Mouse (Mus musculus) midbrain, embryonic 13.5 days (tissue): ENCODE measurements at regions not wholly inside any gene's neighbourhood (a gene's known extent, or its start where the extent isn't known, plus 50 kb on each side); places are given as distances from the start of the nearest gene placed in this dataset.

Experiments
- ATAC-seq: fragments of 200-750 bp; cut with Nextera tagmentation; 2 replicates; pipeline ENCODE4 v1.8.0; 2017; ENCODE audit warnings: mild to moderate bottlenecking, moderate TSS enrichment, moderate library complexity
- H3K27ac ChIP-seq: fragments of 300-500 bp; sonication (generic); 2 replicates; pipeline ENCODE4 v1.5.1; 2015; ENCODE audit warnings: inconsistent platforms, mild to moderate bottlenecking, moderate library complexity
- H3K27me3 ChIP-seq: fragments of 300-500 bp; sonication (generic); 2 replicates; pipeline ENCODE4 v1.6.1; 2015; ENCODE audit warnings: mild to moderate bottlenecking, inconsistent platforms
- H3K36me3 ChIP-seq: fragments of 300-500 bp; sonication (generic); 2 replicates; pipeline ENCODE4 v1.6.1; 2015; ENCODE audit warnings: mild to moderate bottlenecking, inconsistent platforms
- H3K4me1 ChIP-seq: fragments of 300-500 bp; sonication (generic); replicated peaks from 2 replicates; pipeline ENCODE4 v1.6.1; 2015; ENCODE audit warnings: inconsistent platforms
- H3K4me2 ChIP-seq: fragments of 300-500 bp; sonication (generic); replicated peaks from 2 replicates; pipeline ENCODE4 v1.6.1; 2015; ENCODE audit warnings: moderate library complexity, mild to moderate bottlenecking, inconsistent platforms
- H3K4me3 ChIP-seq: fragments of 300-500 bp; sonication (generic); replicated peaks from 2 replicates; pipeline ENCODE4 v1.5.1; 2015; ENCODE audit warnings: mild to moderate bottlenecking, inconsistent platforms
- H3K9ac ChIP-seq: fragments of 300-500 bp; sonication (generic); replicated peaks from 2 replicates; pipeline ENCODE4 v1.6.1; 2015; ENCODE audit warnings: mild to moderate bottlenecking, inconsistent platforms
- H3K9me3 ChIP-seq: fragments of 300-500 bp; sonication (generic); 2 replicates; pipeline ENCODE4 v1.6.1; 2016; ENCODE audit warnings: mild to moderate bottlenecking, inconsistent platforms
- WGBS: fragments of 180-500 bp; shearing (Covaris S2); methylation state at CpG from one replicate; pipeline ENCODE4 v1.1.7; 2015; 5-methylcytosine and 5-hydroxymethylcytosine counted together

GRCm38 (mm10) chr10:117896911-117897643 is 51.2 kb upstream of the Rap1b start:
- 81% methylated on average over 12 of the region's 12 CpGs for WGBS
- Histone ChIP-seq H3K9ac (no peak overlapping the region), H3K36me3 (no peaks in the 10 kb centered on the region), H3K9me3 (no peaks in the 10 kb centered on the region), H3K4me2 (no peak overlapping the region), H3K27me3 (no peaks in the 10 kb centered on the region), H3K27ac (no peak overlapping the region), H3K4me1 (no peaks in the 10 kb centered on the region), H3K4me3 (no peak overlapping the region)
- no peak for ATAC-seq

DNA sequence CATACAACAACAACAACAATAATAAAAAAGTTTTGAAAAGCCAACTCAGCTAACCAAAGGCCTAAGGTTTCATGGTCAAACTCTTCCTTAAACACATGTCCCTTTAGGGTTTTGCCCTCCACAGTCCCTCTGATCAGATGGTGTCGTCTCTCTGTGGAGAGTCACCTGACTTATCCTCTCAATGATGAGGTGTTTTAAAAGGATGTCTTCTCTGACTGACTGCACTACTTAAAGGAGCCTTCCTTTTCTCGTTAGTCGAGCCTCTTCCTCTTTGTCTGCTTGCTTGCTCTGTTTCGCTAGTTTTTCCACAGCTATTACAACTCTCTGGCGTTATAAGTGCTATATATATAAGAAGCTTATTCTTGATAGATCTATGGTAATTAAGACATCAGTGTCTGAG is 51.9 kb upstream of the Rap1b start:
- Histone ChIP-seq H3K27ac (no peak overlapping the region), H3K4me3 (no peak overlapping the region), H3K9ac (no peak overlapping the region), H3K36me3 (no peaks in the 10 kb centered on the region), H3K4me2 (no peak overlapping the region), H3K4me1 (no peaks in the 10 kb centered on the region), H3K27me3 (no peaks in the 10 kb centered on the region), H3K9me3 (no peaks in the 10 kb centered on the region)
- WGBS: 79% methylated on average over 5 of the region's 5 CpGs
- no peak for ATAC-seq

DNA sequence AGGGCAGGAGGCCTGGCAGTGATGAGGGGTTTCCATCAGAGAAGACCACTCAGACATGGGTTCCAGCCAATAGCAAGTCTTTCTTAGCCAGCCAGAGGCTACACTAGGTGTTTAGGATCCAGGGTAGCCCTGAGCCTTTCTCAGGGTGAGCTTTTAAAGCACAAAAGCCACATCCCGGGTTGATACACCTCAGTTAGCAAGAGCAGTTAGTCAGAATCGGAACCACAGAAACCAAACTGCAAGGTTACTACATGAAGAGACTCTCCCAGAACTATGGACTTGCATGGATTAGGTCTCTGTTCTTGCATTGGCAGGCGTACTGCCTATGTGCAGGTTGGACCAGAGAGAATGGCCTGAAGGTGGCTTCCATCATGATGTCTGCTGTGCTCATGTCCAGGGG is 52.6 kb upstream of the Rap1b start:
- Histone ChIP-seq H3K4me3 (no peak overlapping the region), H3K4me1 (no peaks in the 10 kb centered on the region), H3K9ac (no peak overlapping the region), H3K27ac (no peak overlapping the region), H3K4me2 (no peak overlapping the region), H3K27me3 (no peaks in the 10 kb centered on the region), H3K36me3 (no peaks in the 10 kb centered on the region), H3K9me3 (no peaks in the 10 kb centered on the region)
- no peak for ATAC-seq
- 94% methylated on average over 3 of the region's 3 CpGs for whole genome bisulfite sequencing

GRCm38 (mm10) chr10:117899410-117899935 is 53.6 kb upstream of the Rap1b start:
- no peak for ATAC-seq
- WGBS: 82% methylated on average over 13 of the region's 13 CpGs
- no peaks in the 10 kb centered on the region for H3K4me1 ChIP-seq
- no peak overlapping the region for H3K4me2 ChIP-seq
- H3K9me3 ChIP-seq: no peaks in the 10 kb centered on the region
- H3K9ac ChIP-seq: no peak overlapping the region
- no peak overlapping the region for H3K4me3 ChIP-seq
- H3K27ac ChIP-seq: no peak overlapping the region
- no peaks in the 10 kb centered on the region for H3K36me3 ChIP-seq
- H3K27me3 ChIP-seq: no peaks in the 10 kb centered on the region

DNA sequence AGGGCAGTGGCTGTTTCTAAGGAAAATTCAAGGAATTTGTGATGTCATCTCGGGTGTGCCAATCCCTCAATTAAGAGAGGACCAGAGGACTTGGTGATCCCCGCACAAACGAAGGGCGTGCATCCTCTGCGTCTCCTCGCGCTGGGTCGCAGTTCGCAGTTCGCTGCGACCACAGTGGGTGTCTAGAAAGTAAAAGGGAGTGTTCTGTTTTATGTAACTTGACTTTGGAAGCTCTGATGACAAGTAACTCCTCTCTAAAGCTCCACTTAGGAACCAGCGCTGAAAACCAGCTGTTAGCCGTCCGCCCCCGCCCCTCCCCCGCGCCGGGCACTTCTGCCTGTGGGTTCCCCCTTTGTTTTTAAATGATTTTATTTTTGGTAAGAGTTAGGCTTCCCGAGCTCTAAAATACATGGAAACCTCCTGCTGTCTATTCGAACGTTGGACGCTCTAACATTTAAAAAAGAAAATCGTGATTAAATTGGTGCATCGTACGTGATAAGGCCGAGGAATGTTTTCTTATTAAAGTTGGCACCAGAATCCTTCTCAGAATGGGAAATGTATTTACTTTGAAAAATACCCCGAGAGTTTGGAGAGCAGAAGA is 59.9 kb upstream of the Rap1b start:
- peak overlapping the region; percentile 60 for H3K4me2 ChIP-seq
- peaks cover 4% of the 10 kb centered on the region; the same call in 1 of the 2 replicates for H3K27me3 ChIP-seq
- H3K9me3 ChIP-seq: no peaks in the 10 kb centered on the region
- 0 out of 2 replicates have a peak, but pooled peaks cover 11% of the 10 kb centered on the region for H3K4me1 ChIP-seq
- WGBS: 20% methylated on average over 27 of the region's 27 CpGs
- peak overlapping the region; percentile 39 for H3K4me3 ChIP-seq
- H3K27ac ChIP-seq: no peak overlapping the region
- H3K9ac ChIP-seq: peak overlapping the region; percentile 36; the same call in 1 of the 2 replicates
- ATAC-seq: no peak
- no peaks in the 10 kb centered on the region for H3K36me3 ChIP-seq

DNA sequence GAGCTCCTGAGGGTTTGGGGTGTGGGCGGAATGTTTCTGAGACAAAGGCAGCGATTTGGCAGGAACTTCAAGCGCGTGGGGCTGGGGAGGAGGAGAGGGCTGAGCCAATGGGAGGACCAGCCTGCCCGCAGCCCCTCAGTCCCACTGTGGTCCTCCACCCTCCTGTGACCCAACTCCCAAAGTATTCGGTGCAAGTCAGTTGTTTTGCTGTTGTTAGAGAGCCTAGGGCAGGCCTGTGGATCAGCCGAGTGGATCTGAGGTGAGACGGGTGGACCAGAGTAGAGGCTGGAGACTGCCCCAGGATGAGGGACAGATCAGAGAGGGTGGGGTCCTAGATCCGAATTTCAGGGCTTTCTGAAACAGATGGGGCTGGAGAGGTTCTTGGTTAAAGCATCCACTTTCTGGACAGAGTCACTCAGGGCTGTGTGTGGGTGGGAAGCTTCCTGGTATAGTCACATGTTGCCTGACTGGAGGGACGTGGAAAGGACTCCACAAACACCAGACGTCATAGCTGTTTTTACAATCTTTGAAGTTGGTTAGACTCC is 60.5 kb upstream of the Rap1b start:
- Histone ChIP-seq H3K4me2 (peak overlapping the region; percentile 60), H3K9me3 (no peaks in the 10 kb centered on the region)
- WGBS: 26% methylated on average over 11 of the region's 11 CpGs

DNA sequence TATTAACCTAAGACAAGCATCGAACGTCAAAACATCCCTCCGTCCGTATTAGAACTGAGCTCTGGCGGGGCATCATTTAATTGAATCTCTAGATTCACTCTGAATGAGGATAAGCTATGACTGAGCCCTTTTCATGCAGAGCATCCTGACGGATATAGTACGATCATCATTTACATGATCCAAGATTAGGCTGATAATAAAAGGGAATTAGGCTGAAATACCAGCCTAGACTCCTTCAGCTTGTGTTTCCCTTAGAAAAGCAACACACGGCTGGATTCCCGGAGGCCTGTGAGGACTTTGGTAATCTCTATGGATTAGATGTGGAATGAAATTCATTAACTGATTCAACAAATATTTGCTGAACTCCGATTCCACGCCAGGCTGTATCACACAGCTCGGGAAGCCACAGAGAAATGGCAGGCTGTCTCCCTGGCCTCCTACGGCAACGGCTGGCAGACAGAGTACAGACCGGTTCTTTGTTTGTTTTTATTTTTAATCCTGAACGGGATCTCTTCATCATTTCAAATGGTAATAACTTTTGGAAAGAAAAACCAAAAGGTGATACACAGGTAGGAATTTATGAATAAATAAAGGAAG is 62.3 kb upstream of the Rap1b start:
- WGBS: 40% methylated on average over 16 of the region's 16 CpGs
- Histone ChIP-seq H3K27me3 (peaks cover 4% of the 10 kb centered on the region; the same call in 1 of the 2 replicates), H3K4me3 (no peak overlapping the region), H3K4me1 (0 out of 2 replicates have a peak, but pooled peaks cover 11% of the 10 kb centered on the region), H3K9me3 (no peaks in the 10 kb centered on the region), H3K9ac (no peak overlapping the region), H3K4me2 (no peak overlapping the region), H3K36me3 (no peaks in the 10 kb centered on the region), H3K27ac (no peak overlapping the region)
- peak; percentile 60 for ATAC-seq

More for the DNA sequence above, 60.5 kb upstream of the Rap1b start:
- ATAC-seq: peak; percentile 84
- no peaks in the 10 kb centered on the region for H3K36me3 ChIP-seq
- H3K9ac ChIP-seq: peak overlapping the region; percentile 36
- H3K4me3 ChIP-seq: peak overlapping the region; percentile 39
- H3K4me1 ChIP-seq: 0 out of 2 replicates have a peak, but pooled peaks cover 11% of the 10 kb centered on the region
- peaks cover 4% of the 10 kb centered on the region; the same call in 1 of the 2 replicates for H3K27me3 ChIP-seq
- no peak overlapping the region for H3K27ac ChIP-seq

- WGBS: 78% methylated on average over 4 of the region's 4 CpGs
- H3K9me3 ChIP-seq: no peaks in the 10 kb centered on the region
- H3K4me3 ChIP-seq: no peak overlapping the region
- H3K9ac ChIP-seq: no peak overlapping the region
- H3K36me3 ChIP-seq: no peaks in the 10 kb centered on the region
- peaks cover 4% of the 10 kb centered on the region; the same call in 1 of the 2 replicates for H3K27me3 ChIP-seq
- H3K4me1 ChIP-seq: 0 out of 2 replicates have a peak, but pooled peaks cover 11% of the 10 kb centered on the region
- no peak overlapping the region for H3K27ac ChIP-seq
- no peak for ATAC-seq
- no peak overlapping the region for H3K4me2 ChIP-seq
Observed at GRCm38 (mm10) chr10:117909155-117909554, 63.3 kb upstream of the Rap1b start.

DNA sequence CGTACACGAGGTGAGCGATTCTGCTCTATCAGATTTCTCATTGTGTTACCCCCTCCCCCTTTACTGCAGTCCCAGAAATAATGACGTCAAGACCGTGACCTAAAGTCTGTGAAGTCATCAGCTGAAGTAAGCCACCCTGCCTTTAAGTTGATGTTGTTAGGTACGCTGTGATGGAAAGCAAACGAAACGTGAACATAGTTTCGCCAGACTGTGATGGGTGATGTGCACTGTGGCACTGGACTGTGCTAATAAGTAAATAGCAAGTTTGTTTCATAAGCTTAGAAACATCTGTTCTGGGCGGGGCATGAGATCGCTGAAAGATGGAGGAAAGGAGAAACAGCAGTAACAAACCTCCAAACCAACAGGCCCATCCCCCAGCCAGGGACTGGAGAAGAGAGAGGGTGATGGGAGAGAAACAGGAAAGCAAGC is 64.0 kb upstream of the Rap1b start:
- Histone ChIP-seq H3K9me3 (no peaks in the 10 kb centered on the region), H3K4me1 (0 out of 2 replicates have a peak, but pooled peaks cover 11% of the 10 kb centered on the region), H3K27ac (no peak overlapping the region), H3K4me3 (no peak overlapping the region), H3K36me3 (no peaks in the 10 kb centered on the region), H3K9ac (no peak overlapping the region), H3K4me2 (no peak overlapping the region), H3K27me3 (peaks cover 4% of the 10 kb centered on the region; the same call in 1 of the 2 replicates)
- WGBS: 68% methylated on average over 11 of the region's 11 CpGs
- ATAC-seq: no peak

DNA sequence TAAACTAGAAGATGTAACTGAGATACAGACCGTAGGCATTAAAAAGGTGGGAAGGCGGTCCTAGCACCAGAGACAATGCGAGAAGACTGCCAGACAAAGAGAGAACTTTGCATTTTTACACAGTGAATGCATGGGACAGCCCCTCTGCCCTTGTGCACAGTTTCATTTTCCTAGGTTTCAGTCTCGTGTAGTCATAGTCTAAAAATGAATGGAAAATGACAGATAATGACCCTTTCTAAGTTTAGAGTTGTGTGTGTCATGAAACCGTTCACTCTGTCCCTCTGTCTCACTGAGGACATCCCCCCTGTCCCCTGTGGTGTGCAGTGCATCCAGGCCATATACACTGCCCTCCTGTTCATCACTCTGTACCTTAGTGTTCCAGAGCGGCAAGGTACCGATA is 64.6 kb upstream of the Rap1b start:
- Histone ChIP-seq H3K36me3 (no peaks in the 10 kb centered on the region), H3K4me2 (no peak overlapping the region), H3K9ac (no peak overlapping the region), H3K4me3 (no peak overlapping the region), H3K4me1 (0 out of 2 replicates have a peak, but pooled peaks cover 10% of the 10 kb centered on the region), H3K9me3 (no peaks in the 10 kb centered on the region), H3K27ac (no peak overlapping the region), H3K27me3 (peaks cover 4% of the 10 kb centered on the region; the same call in 1 of the 2 replicates)
- ATAC-seq: no peak
- 85% methylated on average over 7 of the region's 7 CpGs for WGBS

DNA sequence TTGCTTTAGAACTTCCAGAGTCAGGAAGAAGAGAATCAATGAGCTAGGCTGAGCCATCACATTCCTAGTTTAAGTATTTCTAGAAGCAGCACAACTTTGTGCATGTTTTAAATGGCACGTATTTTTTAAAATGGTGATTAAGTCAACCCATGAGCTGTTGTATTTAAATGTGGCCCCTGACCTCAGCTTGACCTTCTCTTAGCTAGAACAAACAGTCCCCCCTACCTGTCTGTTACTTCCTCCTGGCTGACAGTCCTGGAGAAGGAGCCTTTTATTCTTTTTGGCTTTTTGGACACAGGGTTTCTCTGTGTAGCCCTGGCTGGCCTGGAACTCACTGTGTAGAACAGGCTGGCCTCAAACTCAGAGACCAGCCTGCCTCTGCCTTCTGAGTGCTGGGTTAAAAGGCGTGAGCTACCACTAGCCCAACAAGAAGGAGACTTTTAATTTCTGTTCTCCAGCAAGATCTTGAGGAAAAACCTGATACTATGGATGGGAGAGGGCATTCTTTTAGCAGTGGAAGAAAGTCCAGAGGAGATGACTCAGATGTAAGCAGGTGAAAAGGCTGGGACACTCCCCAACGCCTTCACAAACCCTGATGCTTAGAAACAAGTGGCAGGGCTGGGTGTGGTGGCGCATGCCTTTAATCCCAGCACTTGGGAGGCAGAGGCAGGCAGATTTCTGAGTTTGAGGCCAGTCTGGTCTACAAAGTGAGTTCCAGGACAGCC is 69.3 kb upstream of the Rap1b start:
- Histone ChIP-seq H3K4me2 (no peak overlapping the region), H3K4me1 (no peaks in the 10 kb centered on the region), H3K4me3 (no peak overlapping the region), H3K36me3 (no peaks in the 10 kb centered on the region), H3K27me3 (no peaks in the 10 kb centered on the region), H3K9ac (no peak overlapping the region), H3K9me3 (no peaks in the 10 kb centered on the region), H3K27ac (no peak overlapping the region)
- WGBS: 90% methylated on average over 4 of the region's 4 CpGs
- ATAC-seq: no peak
